Mouse (Mus musculus) hindbrain, embryonic 13.5 days (tissue): ENCODE results near the gene Ociad2. TPM values are rescaled to one million over a fixed set of nuclear protein-coding genes. Genes with fewer than 3 reads are reported as not detected.

ENCODE experiments used
- ATAC-seq: fragments of 200-750 bp; cut with Nextera tagmentation; 2 replicates; pipeline ENCODE4 v1.8.0; 2017; ENCODE audit warnings: moderate TSS enrichment; ENCODE audit not compliant: low FRiP score
- H3K27ac ChIP-seq: fragments of 300-500 bp; sonication (generic); 2 replicates; pipeline ENCODE4 v1.5.1; 2015; ENCODE audit warnings: inconsistent platforms, mild to moderate bottlenecking, moderate library complexity
- H3K27me3 ChIP-seq: fragments of 300-500 bp; sonication (generic); 2 replicates; pipeline ENCODE4 v1.6.1; 2015; ENCODE audit warnings: mild to moderate bottlenecking, inconsistent platforms
- H3K36me3 ChIP-seq: fragments of 300-500 bp; sonication (generic); 2 replicates; pipeline ENCODE4 v1.6.1; 2015; ENCODE audit warnings: mild to moderate bottlenecking, inconsistent platforms
- H3K4me1 ChIP-seq: fragments of 300-500 bp; sonication (generic); replicated peaks from 2 replicates; pipeline ENCODE4 v1.6.1; 2015; ENCODE audit warnings: inconsistent platforms
- H3K4me2 ChIP-seq: fragments of 300-500 bp; sonication (generic); 2 replicates; pipeline ENCODE4 v1.6.1; 2015; ENCODE audit warnings: inconsistent platforms, mild to moderate bottlenecking, moderate library complexity
- H3K4me3 ChIP-seq: fragments of 300-500 bp; sonication (generic); 2 replicates; pipeline ENCODE4 v1.5.1; 2015; ENCODE audit warnings: mild to moderate bottlenecking, inconsistent platforms
- H3K9ac ChIP-seq: fragments of 300-500 bp; sonication (generic); 2 replicates; pipeline ENCODE4 v1.6.1; 2015; ENCODE audit warnings: mild to moderate bottlenecking, inconsistent platforms
- H3K9me3 ChIP-seq: fragments of 300-500 bp; sonication (generic); 2 replicates; pipeline ENCODE4 v1.6.1; 2016; ENCODE audit warnings: inconsistent platforms
- WGBS: fragments of 180-500 bp; shearing (Covaris S2); methylation state at CpG from one replicate; pipeline ENCODE4 v1.1.7; 2015; 5-methylcytosine and 5-hydroxymethylcytosine counted together
- polyA plus RNA-seq: library from polyadenylated mRNA; unstranded; fragments of >200 nt; fragmentation: Nextera tagmentation; extraction: Ambion mirVana; gene quantifications from 2 replicates; pipeline ENCODE4 v1.2.1, GENCODE M21; 2015

The Ociad2 gene
- polyA plus RNA-seq, 1 experiment from 2014 or later, result 20.2 TPM

GRCm38 (mm10) chr5:73293458-73293827, 47.4 kb downstream of the Ociad2 start:
- H3K9ac ChIP-seq, result peak overlapping the region; percentile 93
- no peaks in the 10 kb centered on the region for H3K9me3 ChIP-seq
- peaks cover 24% of the 10 kb centered on the region for H3K36me3 ChIP-seq
- peak overlapping the region; percentile 97; the same call in 1 of the 2 replicates for H3K27ac ChIP-seq
- peak overlapping the region; percentile 76 for H3K4me2 ChIP-seq
- no peak for ATAC-seq
- no peaks in the 10 kb centered on the region for H3K27me3 ChIP-seq
- 21% methylated on average over 8 of the region's 8 CpGs for WGBS
- H3K4me3 ChIP-seq, result peak overlapping the region; percentile 90
- H3K4me1 ChIP-seq, result peaks cover 22% of the 10 kb centered on the region

GRCm38 (mm10) chr5:73292502-73293457, 48.0 kb downstream of the Ociad2 start, which contains the start of gene Ociad1:
TSS of gene Ociad1 (plus strand) at chr5:73292784.
- Histone ChIP-seq H3K4me2 (peak within 1 kb of the TSS; percentile 76), H3K9me3 (no peaks in the 10 kb centered on the region), H3K9ac (peak within 1 kb of the TSS; percentile 93), H3K27me3 (no peaks in the 10 kb centered on the region), H3K4me3 (peak within 1 kb of the TSS; percentile 90), H3K36me3 (peaks cover 18% of the 10 kb centered on the region), H3K27ac (peak within 1 kb of the TSS; percentile 97), H3K4me1 (peaks cover 22% of the 10 kb centered on the region)
- under 1% methylated on average over 55 of the region's 58 CpGs for WGBS
- ATAC-seq, result peak; percentile 100

GRCm38 (mm10) chr5:73289900-73290299, 50.9 kb downstream of the Ociad2 start:
- Histone ChIP-seq H3K9ac (no peak overlapping the region), H3K9me3 (no peaks in the 10 kb centered on the region), H3K4me3 (no peak overlapping the region), H3K27ac (no peak overlapping the region), H3K4me1 (peaks cover 13% of the 10 kb centered on the region), H3K4me2 (no peak overlapping the region), H3K36me3 (peaks cover 2% of the 10 kb centered on the region), H3K27me3 (no peaks in the 10 kb centered on the region)
- WGBS, result 71% methylated on average over 2 of the region's 2 CpGs
- ATAC-seq, result no peak

GRCm38 (mm10) chr5:73286603-73287002, 54.2 kb downstream of the Ociad2 start:
- Histone ChIP-seq H3K4me2 (no peak overlapping the region), H3K9me3 (no peaks in the 10 kb centered on the region), H3K27me3 (no peaks in the 10 kb centered on the region), H3K27ac (no peak overlapping the region), H3K4me1 (no peaks in the 10 kb centered on the region), H3K4me3 (no peak overlapping the region), H3K36me3 (no peaks in the 10 kb centered on the region), H3K9ac (no peak overlapping the region)
- ATAC-seq, result no peak
- WGBS, result 86% methylated on average over 5 of the region's 5 CpGs

GRCm38 (mm10) chr5:73285470-73285978, 55.3 kb downstream of the Ociad2 start:
- no peak overlapping the region for H3K27ac ChIP-seq
- H3K4me2 ChIP-seq, result no peak overlapping the region
- H3K4me3 ChIP-seq, result no peak overlapping the region
- no peaks in the 10 kb centered on the region for H3K36me3 ChIP-seq
- H3K4me1 ChIP-seq, result no peaks in the 10 kb centered on the region
- no peaks in the 10 kb centered on the region for H3K27me3 ChIP-seq
- no peak for ATAC-seq
- 89% methylated on average over 3 of the region's 3 CpGs for WGBS
- H3K9me3 ChIP-seq, result no peaks in the 10 kb centered on the region
- no peak overlapping the region for H3K9ac ChIP-seq

GRCm38 (mm10) chr5:73284046-73284445, 56.8 kb downstream of the Ociad2 start:
- Histone ChIP-seq H3K27ac (no peak overlapping the region), H3K9ac (no peak overlapping the region), H3K9me3 (no peaks in the 10 kb centered on the region), H3K4me1 (no peaks in the 10 kb centered on the region; the same call in 1 of the 2 replicates), H3K36me3 (no peaks in the 10 kb centered on the region), H3K4me3 (no peak overlapping the region), H3K27me3 (no peaks in the 10 kb centered on the region), H3K4me2 (no peak overlapping the region)
- ATAC-seq, result no peak

GRCm38 (mm10) chr5:73280567-73280850, 60.3 kb downstream of the Ociad2 start:
- H3K9ac ChIP-seq, result no peak overlapping the region
- 77% methylated on average over 4 of the region's 4 CpGs for WGBS
- no peaks in the 10 kb centered on the region for H3K9me3 ChIP-seq
- no peak overlapping the region for H3K27ac ChIP-seq
- H3K4me1 ChIP-seq, result no peaks in the 10 kb centered on the region; the same call in 1 of the 2 replicates
- no peak overlapping the region for H3K4me3 ChIP-seq
- ATAC-seq, result no peak
- no peaks in the 10 kb centered on the region for H3K27me3 ChIP-seq
- H3K4me2 ChIP-seq, result no peak overlapping the region
- no peaks in the 10 kb centered on the region for H3K36me3 ChIP-seq

- H3K9me3 ChIP-seq, result no peaks in the 10 kb centered on the region
- H3K27me3 ChIP-seq, result no peaks in the 10 kb centered on the region
- no peaks in the 10 kb centered on the region; the same call in 1 of the 2 replicates for H3K4me1 ChIP-seq
- H3K36me3 ChIP-seq, result no peaks in the 10 kb centered on the region
- no peak overlapping the region for H3K4me2 ChIP-seq
- no peak overlapping the region for H3K4me3 ChIP-seq
- WGBS, result 51% methylated on average over 4 of the region's 4 CpGs
- ATAC-seq, result no peak
- no peak overlapping the region; the same call in 1 of the 2 replicates for H3K27ac ChIP-seq
- no peak overlapping the region for H3K9ac ChIP-seq
Observed at GRCm38 (mm10) chr5:73279732-73280566, 60.9 kb downstream of the Ociad2 start.

GRCm38 (mm10) chr5:73279190-73279589, 61.6 kb downstream of the Ociad2 start:
- Histone ChIP-seq H3K4me1 (no peaks in the 10 kb centered on the region; the same call in 1 of the 2 replicates), H3K4me3 (no peak overlapping the region), H3K36me3 (no peaks in the 10 kb centered on the region), H3K4me2 (no peak overlapping the region), H3K27me3 (no peaks in the 10 kb centered on the region), H3K9me3 (no peaks in the 10 kb centered on the region), H3K27ac (no peak overlapping the region; the same call in 1 of the 2 replicates), H3K9ac (no peak overlapping the region)
- 77% methylated on average over 10 of the region's 10 CpGs for WGBS
- no peak for ATAC-seq

GRCm38 (mm10) chr5:73274941-73275340, 65.9 kb downstream of the Ociad2 start:
- Histone ChIP-seq H3K4me2 (no peak overlapping the region), H3K9ac (no peak overlapping the region), H3K27me3 (no peaks in the 10 kb centered on the region), H3K27ac (no peak overlapping the region), H3K36me3 (no peaks in the 10 kb centered on the region), H3K4me1 (no peaks in the 10 kb centered on the region; the same call in 1 of the 2 replicates), H3K9me3 (no peaks in the 10 kb centered on the region), H3K4me3 (no peak overlapping the region)
- ATAC-seq, result no peak
- 90% methylated on average over 2 of the region's 2 CpGs for WGBS

- H3K9me3 ChIP-seq, result no peaks in the 10 kb centered on the region
- WGBS, result 73% methylated on average over 4 of the region's 4 CpGs
- H3K4me1 ChIP-seq, result no peaks in the 10 kb centered on the region
- no peak overlapping the region for H3K4me3 ChIP-seq
- H3K27ac ChIP-seq, result no peak overlapping the region
- H3K9ac ChIP-seq, result no peak overlapping the region
- H3K36me3 ChIP-seq, result no peaks in the 10 kb centered on the region
- no peak for ATAC-seq
- H3K4me2 ChIP-seq, result no peak overlapping the region
- H3K27me3 ChIP-seq, result no peaks in the 10 kb centered on the region
Observed at GRCm38 (mm10) chr5:73273171-73273570, 67.7 kb downstream of the Ociad2 start.
